In genomic region chr7:29307350-29308104, GRCm38 (mm10) we compare ENCODE assay signal across 8 mouse cellular contexts. TPM values are rescaled to one million over a fixed set of nuclear protein-coding genes. Genes with fewer than 3 reads are reported as not detected.
DNase-seq lines count a peak whose midpoint lies in the region; ATAC-seq lines count a peak whose summit lies in the region.

No protein-coding gene starts in this region.

- peak; percentile 40 for ATAC-seq in activated CD4-positive, CD25-positive, alpha-beta regulatory T cell, adult 4 months
- peak; percentile 72 for ATAC-seq in common myeloid progenitor, adult 5-6 weeks (replicated peaks; ENCODE audit: low read depth, poor library complexity, severe bottlenecking)
- ATAC-seq in megakaryocyte, adult 5-6 weeks (ENCODE audit: poor library complexity, severe bottlenecking), result peak; percentile 68

- peak; percentile 81 to 86 for DNase-seq in gastrocnemius, adult 8-10 months (ENCODE audit: low spot score in 2 of 2)
- DNase-seq in hindlimb bud, embryonic 11.5 days (ENCODE audit: extremely low spot score, low read depth, low spot score), result peak; percentile 41
- peak; percentile 93 for DNase-seq in left cerebral cortex, adult 8-10 months (ENCODE audit: low spot score in 2 of 2)
- DNase-seq in right cerebral cortex, postnatal 25 days, result peak; percentile 95
- DNase-seq in urinary bladder, postnatal 36 days (ENCODE audit: low spot score in 2 of 2), result peak; percentile 80 to 88

RNA-seq across cellular contexts. Expression of gene Dpf1, which starts 3.8 kb away (rescaled TPM):
- not detected for polyA plus RNA-seq in activated CD4-positive, CD25-positive, alpha-beta regulatory T cell, adult 4 months (2017; shearing (Covaris generic))
- total RNA-seq in common myeloid progenitor, adult 5-6 weeks (2017), result 3.2 TPM in 1 of 2 replicates, not detected in the other
- total RNA-seq in gastrocnemius, adult 8-10 months (2022), result 1 to 10 TPM in 3 of 4 experiments, under 1 TPM in 1; 0.92 to 4.5 (median 2.0) TPM
- 100 to 1,000 TPM in 2 of 4 experiments, 10 to 100 TPM in 2; 87.4 to 112 (median 99.7) TPM for total RNA-seq in left cerebral cortex, adult 8-10 months (2022)
- total RNA-seq in megakaryocyte, adult 5-6 weeks (2015), result not detected in 2 replicates
- not detected in 2 replicates for total RNA-seq in megakaryocyte, adult 5-6 weeks (2017)

RNA-seq across cellular contexts. Expression of gene Ppp1r14a, which starts 18.4 kb away (rescaled TPM):
- not detected for polyA plus RNA-seq in activated CD4-positive, CD25-positive, alpha-beta regulatory T cell, adult 4 months (2017; shearing (Covaris generic))
- not detected in 2 replicates for total RNA-seq in common myeloid progenitor, adult 5-6 weeks (2017)
- 1 to 10 TPM; 2.7 to 3.4 (median 3.0) TPM for total RNA-seq in gastrocnemius, adult 8-10 months (2022)
- total RNA-seq in left cerebral cortex, adult 8-10 months (2022), result 10 to 100 TPM; 35.3 to 41.0 (median 39.8) TPM
- not detected in 2 replicates for total RNA-seq in megakaryocyte, adult 5-6 weeks (2015)
- total RNA-seq in megakaryocyte, adult 5-6 weeks (2017), result not detected in 2 replicates

RNA-seq across cellular contexts. Expression of gene Spint2, which starts 25.8 kb away (rescaled TPM):
- 10 to 100 TPM; 66.6 to 70.2 TPM for polyA plus RNA-seq in activated CD4-positive, CD25-positive, alpha-beta regulatory T cell, adult 4 months (2017; shearing (Covaris generic))
- 25.3 and 28.6 TPM in 2 replicates for total RNA-seq in common myeloid progenitor, adult 5-6 weeks (2017)
- total RNA-seq in gastrocnemius, adult 8-10 months (2022), result 10 to 100 TPM; 11.2 to 15.9 (median 12.5) TPM
- 10 to 100 TPM; 27.9 to 38.2 (median 33.0) TPM for total RNA-seq in left cerebral cortex, adult 8-10 months (2022)
- total RNA-seq in megakaryocyte, adult 5-6 weeks (2015), result 6.1 and 7.3 TPM in 2 replicates
- 2.6 and 5.3 TPM in 2 replicates for total RNA-seq in megakaryocyte, adult 5-6 weeks (2017)

RNA-seq across cellular contexts. Expression of gene 2200002D01Rik, which starts 59.3 kb away (rescaled TPM):
- polyA plus RNA-seq in activated CD4-positive, CD25-positive, alpha-beta regulatory T cell, adult 4 months (2017; shearing (Covaris generic)), result 1 to 10 TPM; 2.7 to 3.6 TPM
- 1.8 and 12.1 TPM in 2 replicates for total RNA-seq in common myeloid progenitor, adult 5-6 weeks (2017)
- under 1 TPM in 3 of 4 experiments, not detected in 1; 0.44 to 0.85 (median 0.79) TPM for total RNA-seq in gastrocnemius, adult 8-10 months (2022)
- total RNA-seq in left cerebral cortex, adult 8-10 months (2022), result not detected
- not detected in 2 replicates for total RNA-seq in megakaryocyte, adult 5-6 weeks (2015)
- total RNA-seq in megakaryocyte, adult 5-6 weeks (2017), result 0.37 and 2.4 TPM in 2 replicates

Comparison
In these comparisons a context has a peak if more than half of its experiments do, and no peak if none do; other contexts are left out.
1. Peak in every context shown above with its lines: DNase-seq and ATAC-seq.
2. DNase-seq: peak in every context shown above with its lines; median percentile 95 in right cerebral cortex, postnatal 25 days; 93 in left cerebral cortex, adult 8-10 months; 84 in urinary bladder, postnatal 36 days; 84 in gastrocnemius, adult 8-10 months; 41 in hindlimb bud, embryonic 11.5 days.
3. RNA of gene Dpf1, which starts 3.8 kb away (total RNA-seq): 87.4 to 112 TPM in left cerebral cortex, adult 8-10 months; 3.2 TPM in common myeloid progenitor, adult 5-6 weeks, 0.92 to 4.5 TPM in gastrocnemius, adult 8-10 months and not detected in megakaryocyte, adult 5-6 weeks; every median in the first group is over 10 times any median in the second.
4. RNA of gene Ppp1r14a, which starts 18.4 kb away (total RNA-seq): 35.3 to 41.0 TPM in left cerebral cortex, adult 8-10 months; 2.7 to 3.4 TPM in gastrocnemius, adult 8-10 months, not detected in common myeloid progenitor, adult 5-6 weeks and not detected in megakaryocyte, adult 5-6 weeks; every median in the first group is over 4 times any median in the second.